Mouse (Mus musculus) G1E (cell line): Measurements from ENCODE around the gene Slc4a3. TPM values are rescaled to one million over a fixed set of nuclear protein-coding genes. Genes with fewer than 3 reads are reported as not detected.
A peak's percentile ranks its signal among the peaks of the same experiment; 100 is the strongest.

Experiments used
- ATAC-seq: 2 replicates; pipeline ENCODE4 v1.8.0; 2016; ENCODE audit warnings: mild to moderate bottlenecking; ENCODE audit not compliant: insufficient number of reproducible peaks, poor library complexity, low FRiP score, severe bottlenecking; ENCODE audit errors: extremely low read depth
- DNase-seq: peaks from one replicate; pipeline ENCODE4 v3.0.0; 2012; ENCODE audit warnings: low spot score
- H3K27me3 ChIP-seq: 2 replicates; pipeline ENCODE4 v1.6.1; 2012; ENCODE audit warnings: mild to moderate bottlenecking, low read length, inconsistent platforms; ENCODE audit not compliant: insufficient read depth
- H3K36me3 ChIP-seq: replicated peaks from 2 replicates; pipeline ENCODE3; 2012; ENCODE audit warnings: mild to moderate bottlenecking, inconsistent platforms
- H3K4me1 ChIP-seq: 2 replicates; pipeline ENCODE4 v1.6.1; 2012; ENCODE audit warnings: low read depth, low read length, inconsistent platforms, mixed read lengths; ENCODE audit not compliant: insufficient read depth
- H3K4me3 ChIP-seq: 2 replicates; pipeline ENCODE4 v1.5.1; 2012; ENCODE audit warnings: low read depth, mild to moderate bottlenecking, inconsistent platforms, low read length, moderate library complexity, mixed read lengths
- H3K9me3 ChIP-seq: replicated peaks from 2 replicates; pipeline ENCODE4 v1.6.1; 2012; ENCODE audit warnings: inconsistent platforms
- CTCF ChIP-seq: IDR thresholded peaks from 2 replicates; pipeline ENCODE4 v1.5.1; 2012; ENCODE audit warnings: low read depth, low read length, inconsistent platforms, mixed read lengths
- GATA1 ChIP-seq: IDR thresholded peaks from 2 replicates; pipeline ENCODE4 v1.6.1; 2012; ENCODE audit warnings: borderline replicate concordance, low read length, inconsistent platforms, mixed read lengths
- GATA2 ChIP-seq: IDR thresholded peaks from 2 replicates; pipeline ENCODE4 v1.6.1; 2012; ENCODE audit warnings: low read depth, low read length, inconsistent platforms, borderline replicate concordance
- POLR2AphosphoS5 ChIP-seq: IDR thresholded peaks from 2 replicates; pipeline ENCODE4 v1.6.1; 2012; ENCODE audit warnings: low read depth, low read length, inconsistent platforms; ENCODE audit not compliant: insufficient replicate concordance
- TAL1 ChIP-seq: conservative IDR thresholded peaks from 2 replicates; pipeline ENCODE4 v1.6.1; 2012; ENCODE audit warnings: low read depth, low read length, inconsistent platforms, mixed read lengths
- polyA plus RNA-seq: library from polyadenylated mRNA; stranded (reverse); fragments of >175 nt; gene quantifications from 2 replicates; pipeline ENCODE4 v1.2.3, GENCODE M21; 2012
- total RNA-seq, 2 experiments: library from RNA; stranded (forward) in 1 of 2; stranded (reverse) in 1 of 2; fragments of 200-1000 nt in 1 of 2; fragments of >200 nt in 1 of 2; fragmentation: Nextera tagmentation in 1 of 2; gene quantifications; 2 replicates each; pipeline ENCODE4 v1.2.3; 2014 to 2017

Slc4a3 gene
- total and polyA plus RNA-seq, 3 experiments: 0.05 TPM; not detected in 2

- H3K4me1 ChIP-seq: no peaks in the 10 kb centered on the region
- TF ChIP-seq CTCF: no peak
- no peak for TF ChIP-seq POLR2AphosphoS5
- TF ChIP-seq GATA2: no peak
- TF ChIP-seq GATA1: no peak
- H3K36me3 ChIP-seq: no peaks in the 10 kb centered on the region
- no peak overlapping the region for H3K4me3 ChIP-seq
- ATAC-seq (no peak), DNase-seq (no peak)
- H3K27me3 ChIP-seq: peaks cover 34% of the 10 kb centered on the region; the same call in 1 of the 2 replicates
- peaks cover 10% of the 10 kb centered on the region for H3K9me3 ChIP-seq
Measured at GRCm38 (mm10) chr1:75504256-75505045, 41.6 kb upstream of the Slc4a3 start.

GRCm38 (mm10) chr1:75505159-75505955, 40.7 kb upstream of the Slc4a3 start:
- H3K4me3 ChIP-seq: peak overlapping the region; percentile 17; the same call in 1 of the 2 replicates

GRCm38 (mm10) chr1:75505956-75506831, 39.9 kb upstream of the Slc4a3 start, which contains the start of gene Obsl1:
TSS of gene Obsl1 (minus strand) at chr1:75506452.
- DNase-seq (no peak), ATAC-seq (no peak)
- H3K4me1 ChIP-seq: no peaks in the 10 kb centered on the region; the same call in 1 of the 2 replicates
- no peaks in the 10 kb centered on the region for H3K36me3 ChIP-seq
- TF ChIP-seq GATA2 (no peak), POLR2AphosphoS5 (no peak), GATA1 (no peak), CTCF (no peak)
- peak within 1 kb of the TSS; percentile 17; the same call in 1 of the 2 replicates for H3K4me3 ChIP-seq
- peaks cover 10% of the 10 kb centered on the region for H3K9me3 ChIP-seq
- peaks cover 39% of the 10 kb centered on the region; the same call in 1 of the 2 replicates for H3K27me3 ChIP-seq

More at GRCm38 (mm10) chr1:75505159-75505955, 40.7 kb upstream of the Slc4a3 start:
- no peaks in the 10 kb centered on the region for H3K36me3 ChIP-seq
- H3K4me1 ChIP-seq: no peaks in the 10 kb centered on the region; the same call in 1 of the 2 replicates
- DNase-seq (no peak), ATAC-seq (no peak)
- peaks cover 39% of the 10 kb centered on the region; the same call in 1 of the 2 replicates for H3K27me3 ChIP-seq
- peaks cover 10% of the 10 kb centered on the region for H3K9me3 ChIP-seq
- no peak for TF ChIP-seq POLR2AphosphoS5
- TF ChIP-seq GATA2: no peak

DNA sequence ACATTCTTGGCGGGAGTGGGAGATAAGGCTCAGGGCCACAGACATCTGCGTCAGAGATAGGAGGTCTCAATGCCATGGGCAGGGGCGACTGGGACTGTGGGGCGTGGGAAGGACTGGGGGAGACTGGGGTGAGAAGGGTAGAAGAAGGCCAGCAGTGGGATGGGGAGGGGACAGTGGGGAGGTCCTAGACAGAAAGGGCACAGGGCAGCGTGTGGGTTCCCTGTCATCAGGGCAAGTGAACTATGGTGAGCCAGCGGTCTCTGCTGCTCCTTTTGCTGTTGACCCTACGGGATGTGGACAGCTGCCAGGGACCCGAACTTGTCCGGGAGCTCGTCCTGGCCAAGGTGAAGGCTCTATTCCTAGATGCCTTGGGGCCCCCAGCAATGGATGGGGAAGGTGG, 39.1 kb upstream of the Slc4a3 start, which contains the start of gene Inha:
TSS of gene Inha (plus strand) at position 72 of the 400 bp plus-strand sequence.
- Histone ChIP-seq H3K4me1 (no peaks in the 10 kb centered on the region; the same call in 1 of the 2 replicates), H3K9me3 (peaks cover 10% of the 10 kb centered on the region), H3K4me3 (no peak within 1 kb of the TSS), H3K27me3 (peaks cover 35% of the 10 kb centered on the region; the same call in 1 of the 2 replicates), H3K36me3 (no peaks in the 10 kb centered on the region)
- TF ChIP-seq CTCF: no peak
- TF ChIP-seq GATA2: no peak
- TF ChIP-seq POLR2AphosphoS5: no peak
- no peak for TF ChIP-seq TAL1
- no peak for TF ChIP-seq GATA1
- ATAC-seq (no peak), DNase-seq (no peak)

GRCm38 (mm10) chr1:75509586-75509985, 36.5 kb upstream of the Slc4a3 start:
- Histone ChIP-seq H3K4me3 (no peak overlapping the region), H3K27me3 (peaks cover 32% of the 10 kb centered on the region; the same call in 1 of the 2 replicates), H3K36me3 (no peaks in the 10 kb centered on the region), H3K4me1 (no peaks in the 10 kb centered on the region; the same call in 1 of the 2 replicates), H3K9me3 (peaks cover 10% of the 10 kb centered on the region)
- DNase-seq (no peak), ATAC-seq (no peak)
- TF ChIP-seq TAL1 (no peak), CTCF (no peak), GATA2 (no peak), POLR2AphosphoS5 (no peak), GATA1 (no peak)
